Mouse (Mus musculus) hindbrain, embryonic 12.5 days (tissue): Measurements from ENCODE around the gene Tbk1. TPM values are rescaled to one million over a fixed set of nuclear protein-coding genes. Genes with fewer than 3 reads are reported as not detected.

Source experiments
- ATAC-seq: fragments of 200-750 bp; cut with Nextera tagmentation; 2 replicates; pipeline ENCODE4 v1.8.0; 2017; ENCODE audit warnings: moderate TSS enrichment; ENCODE audit not compliant: low FRiP score
- H3K27ac ChIP-seq: fragments of 300-500 bp; sonication (generic); 2 replicates; pipeline ENCODE4 v1.5.1; 2016; ENCODE audit warnings: mild to moderate bottlenecking
- H3K27me3 ChIP-seq: fragments of 300-500 bp; sonication (generic); 2 replicates; pipeline ENCODE4 v1.6.1; 2016; ENCODE audit warnings: mild to moderate bottlenecking
- H3K36me3 ChIP-seq: fragments of 300-500 bp; sonication (generic); 2 replicates; pipeline ENCODE4 v1.6.1; 2016; ENCODE audit warnings: mild to moderate bottlenecking
- H3K4me1 ChIP-seq: fragments of 300-500 bp; sonication (generic); 2 replicates; pipeline ENCODE4 v1.6.1; 2016
- H3K4me2 ChIP-seq: fragments of 300-500 bp; sonication (generic); replicated peaks from 2 replicates; pipeline ENCODE4 v1.6.1; 2016; ENCODE audit warnings: mild to moderate bottlenecking
- H3K4me3 ChIP-seq: fragments of 300-500 bp; sonication (generic); 2 replicates; pipeline ENCODE4 v1.5.1; 2016; ENCODE audit warnings: mild to moderate bottlenecking
- H3K9ac ChIP-seq: fragments of 300-500 bp; sonication (generic); 2 replicates; pipeline ENCODE4 v1.6.1; 2016; ENCODE audit warnings: mild to moderate bottlenecking, moderate library complexity
- H3K9me3 ChIP-seq: fragments of 300-500 bp; sonication (generic); replicated peaks from 2 replicates; pipeline ENCODE4 v1.6.1; 2016; ENCODE audit warnings: mild to moderate bottlenecking
- WGBS: fragments of 180-500 bp; shearing (Covaris S2); methylation state at CpG from one replicate; pipeline ENCODE4 v1.1.7; 2016; 5-methylcytosine and 5-hydroxymethylcytosine counted together
- polyA plus RNA-seq: library from polyadenylated mRNA; unstranded; fragments of >200 nt; fragmentation: Nextera tagmentation; extraction: Ambion mirVana; gene quantifications from 2 replicates; pipeline ENCODE4 v1.2.1, GENCODE M21; 2016

Tbk1 gene
- polyA plus RNA-seq, 1 experiment from 2014 or later = 35.2 TPM

DNA sequence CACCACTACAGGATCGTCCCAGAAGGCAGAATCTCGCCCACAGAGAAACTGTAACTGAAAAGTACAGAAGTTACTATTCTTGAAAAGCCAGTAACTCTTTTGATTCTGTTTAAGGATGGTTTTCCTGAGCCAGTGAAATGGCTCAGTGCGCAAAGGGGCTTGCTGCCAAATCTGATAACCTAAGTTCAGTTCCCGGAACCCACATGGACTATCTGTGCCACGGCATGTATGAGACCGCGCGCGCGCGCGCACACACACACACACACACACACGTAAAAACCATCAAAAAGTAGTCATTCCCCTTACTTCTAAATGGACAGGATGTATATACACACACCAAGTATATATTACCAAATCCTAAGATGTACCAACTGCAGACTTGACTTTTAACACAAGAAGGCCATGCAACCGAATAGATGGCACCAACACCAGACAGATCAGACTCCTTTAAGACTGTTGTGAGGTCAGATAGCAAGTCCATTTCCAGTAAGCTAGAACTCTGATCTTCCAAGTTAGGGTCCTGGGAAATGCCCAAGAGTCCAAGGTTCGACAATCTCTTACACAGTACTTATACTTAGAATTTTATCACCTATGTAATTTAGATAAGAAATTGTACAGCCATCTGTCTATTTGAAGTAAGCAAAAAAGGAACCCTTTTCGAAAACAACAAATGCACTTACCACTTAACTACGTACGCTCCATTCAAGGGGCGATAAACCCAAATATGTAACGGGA, 1.4 kb downstream of the Tbk1 start:
- H3K9ac ChIP-seq = no peak overlapping the region
- ATAC-seq = no peak
- WGBS = 91% methylated on average over 20 of the region's 20 CpGs

DNA sequence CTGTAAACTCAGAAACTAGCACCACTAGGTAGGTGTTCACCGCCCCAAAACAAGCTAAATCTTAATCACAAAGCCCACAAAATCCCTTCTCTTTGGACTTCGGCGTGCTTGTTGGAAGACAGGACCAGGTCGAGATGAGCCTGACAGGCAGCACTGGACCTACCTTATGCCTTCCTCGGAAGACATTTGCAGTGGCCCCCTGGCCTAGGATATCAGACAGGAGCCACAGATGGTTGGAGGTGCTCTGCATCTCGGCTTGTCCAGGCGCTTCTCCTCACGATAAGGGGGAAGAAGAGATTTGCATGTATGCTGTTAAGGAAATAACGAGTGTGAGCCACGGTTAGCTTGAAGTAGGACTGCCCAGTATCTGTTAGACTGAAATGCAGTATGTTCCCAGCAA, 2.6 kb downstream of the Tbk1 start:
- H3K4me3 ChIP-seq = no peak overlapping the region
- peaks cover 12% of the 10 kb centered on the region for H3K4me1 ChIP-seq
- no peak for ATAC-seq
- H3K36me3 ChIP-seq = peaks cover 42% of the 10 kb centered on the region
- H3K9me3 ChIP-seq = no peaks in the 10 kb centered on the region
- H3K4me2 ChIP-seq = no peak overlapping the region
- no peaks in the 10 kb centered on the region for H3K27me3 ChIP-seq
- 96% methylated on average over 10 of the region's 10 CpGs for WGBS
- no peak overlapping the region for H3K27ac ChIP-seq
- no peak overlapping the region for H3K9ac ChIP-seq

More for the DNA sequence above, 1.4 kb downstream of the Tbk1 start:
- H3K4me3 ChIP-seq = peak overlapping the region; percentile 90; the same call in 1 of the 2 replicates
- H3K9me3 ChIP-seq = no peaks in the 10 kb centered on the region
- peaks cover 12% of the 10 kb centered on the region for H3K4me1 ChIP-seq
- H3K36me3 ChIP-seq = peaks cover 46% of the 10 kb centered on the region
- H3K4me2 ChIP-seq = peak overlapping the region; percentile 64
- H3K27me3 ChIP-seq = no peaks in the 10 kb centered on the region
- no peak overlapping the region for H3K27ac ChIP-seq

DNA sequence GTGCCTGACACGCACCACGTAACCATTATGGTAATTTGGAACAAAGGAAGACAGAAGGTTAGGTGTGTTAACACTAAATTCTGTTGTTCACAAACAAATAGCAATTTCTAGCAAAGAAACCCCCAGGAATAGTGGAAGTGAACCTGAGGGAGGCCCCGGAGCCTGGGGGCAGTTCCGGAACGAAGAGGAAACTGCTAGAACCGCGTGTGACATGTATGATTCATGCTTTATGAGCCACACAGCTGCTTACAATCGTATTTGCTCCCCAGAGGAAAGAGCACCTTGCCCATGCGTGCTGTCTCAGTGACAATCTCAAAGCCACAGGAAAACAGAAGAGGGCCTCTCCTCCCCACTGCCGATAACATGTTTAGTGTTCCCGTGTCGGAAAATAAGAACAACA, 3.6 kb downstream of the Tbk1 start:
- no peak overlapping the region for H3K4me3 ChIP-seq
- no peaks in the 10 kb centered on the region for H3K27me3 ChIP-seq
- no peaks in the 10 kb centered on the region for H3K9me3 ChIP-seq
- H3K9ac ChIP-seq = no peak overlapping the region
- peaks cover 45% of the 10 kb centered on the region for H3K36me3 ChIP-seq
- no peak overlapping the region for H3K4me2 ChIP-seq
- no peak for ATAC-seq
- peaks cover 12% of the 10 kb centered on the region for H3K4me1 ChIP-seq
- 97% methylated on average over 12 of the region's 12 CpGs for WGBS
- H3K27ac ChIP-seq = no peak overlapping the region

DNA sequence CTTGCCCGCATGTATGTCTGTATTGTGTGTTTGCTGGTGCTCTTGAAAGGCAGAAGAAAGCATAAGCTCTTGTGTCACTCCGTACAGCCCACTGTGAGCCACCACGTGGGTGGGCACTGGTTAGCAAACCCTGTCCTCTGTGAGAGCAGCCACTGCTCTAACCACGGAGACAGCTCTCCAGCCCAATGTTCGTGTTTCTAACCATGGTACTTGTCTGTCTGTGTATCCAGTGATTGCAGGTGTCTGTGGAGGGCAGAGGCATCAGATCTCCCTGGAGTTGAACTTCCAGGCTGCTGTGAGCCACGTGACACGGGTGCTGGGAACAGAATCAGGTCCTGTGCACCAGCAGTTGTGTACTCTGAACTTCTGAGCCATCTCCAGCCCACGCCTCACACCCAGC, 4.3 kb downstream of the Tbk1 start:
- Histone ChIP-seq H3K4me1 (peaks cover 12% of the 10 kb centered on the region), H3K4me3 (no peak overlapping the region), H3K4me2 (no peak overlapping the region), H3K36me3 (peaks cover 52% of the 10 kb centered on the region), H3K27ac (no peak overlapping the region), H3K27me3 (no peaks in the 10 kb centered on the region), H3K9me3 (no peaks in the 10 kb centered on the region), H3K9ac (no peak overlapping the region)
- 94% methylated on average over 8 of the region's 8 CpGs for WGBS
- no peak for ATAC-seq

DNA sequence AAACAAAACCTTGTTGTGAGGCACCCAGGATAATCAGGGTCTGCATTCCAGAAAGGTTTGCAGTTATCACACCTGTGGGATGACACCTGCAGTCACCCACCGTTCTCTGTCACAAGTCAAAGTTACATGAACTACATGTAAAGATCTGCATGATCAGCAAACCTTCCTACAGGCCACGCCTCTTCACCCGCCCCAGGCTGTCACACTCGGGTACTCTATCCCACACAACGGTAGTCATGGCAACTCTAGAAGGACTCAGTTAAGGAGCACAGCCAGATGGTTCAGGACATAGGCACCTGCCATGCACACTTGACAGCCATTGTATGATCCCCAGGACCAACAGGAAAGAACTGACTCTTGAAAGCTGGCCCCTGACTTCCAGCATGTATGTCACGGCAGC, 5.2 kb downstream of the Tbk1 start:
- Histone ChIP-seq H3K27ac (no peak overlapping the region), H3K27me3 (no peaks in the 10 kb centered on the region), H3K4me1 (peaks cover 12% of the 10 kb centered on the region), H3K9ac (no peak overlapping the region), H3K9me3 (no peaks in the 10 kb centered on the region), H3K4me2 (no peak overlapping the region), H3K4me3 (no peak overlapping the region), H3K36me3 (peaks cover 54% of the 10 kb centered on the region)
- ATAC-seq = no peak
- WGBS = 73% methylated on average over 6 of the region's 6 CpGs

DNA sequence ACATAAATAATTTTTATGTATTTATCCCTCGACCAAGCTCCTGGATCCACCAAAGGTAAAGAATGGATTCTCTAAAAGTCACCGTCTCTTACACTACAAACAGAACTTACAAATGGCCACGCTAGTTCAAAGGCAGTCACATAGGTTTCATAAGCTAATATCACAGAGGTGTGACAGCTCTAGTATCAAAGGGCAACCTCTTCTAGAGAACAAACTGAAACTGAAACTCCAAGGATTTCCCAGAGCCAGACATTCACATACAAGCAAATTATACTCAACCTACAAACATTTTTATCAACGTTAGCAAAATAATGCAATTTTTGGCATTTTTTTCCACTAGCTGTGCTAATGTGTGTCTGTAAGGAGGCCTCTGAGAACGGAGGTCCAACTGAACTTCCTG, 6.2 kb downstream of the Tbk1 start:
- ATAC-seq = no peak

DNA sequence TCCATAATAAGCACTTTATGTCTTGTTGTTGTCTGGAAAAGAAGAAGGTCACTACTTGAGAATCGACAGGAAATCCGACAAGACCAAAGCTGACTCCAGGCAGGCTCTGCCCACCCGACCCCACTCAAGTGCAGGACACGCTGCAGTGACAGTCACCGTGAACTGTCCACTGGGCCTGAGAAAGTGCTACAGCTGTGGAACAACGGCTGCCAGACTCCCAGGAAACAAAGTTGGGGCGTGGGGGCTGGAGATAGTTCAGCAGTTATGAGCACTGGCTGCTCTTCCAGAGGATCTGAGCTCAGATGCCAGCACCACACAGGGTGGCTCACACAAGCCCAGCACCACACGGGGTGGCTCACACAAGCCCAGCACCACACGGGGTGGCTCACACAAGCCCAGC, 10.2 kb downstream of the Tbk1 start:
- whole genome bisulfite sequencing = 88% methylated on average over 9 of the region's 9 CpGs
- Histone ChIP-seq H3K4me2 (no peak overlapping the region), H3K4me3 (no peak overlapping the region), H3K27ac (no peak overlapping the region), H3K27me3 (no peaks in the 10 kb centered on the region), H3K9ac (no peak overlapping the region), H3K9me3 (no peaks in the 10 kb centered on the region), H3K4me1 (no peaks in the 10 kb centered on the region), H3K36me3 (peaks cover 61% of the 10 kb centered on the region)
- ATAC-seq = no peak

More for the DNA sequence above, 6.2 kb downstream of the Tbk1 start:
- H3K4me2 ChIP-seq = no peak overlapping the region
- H3K4me1 ChIP-seq = peaks cover 6% of the 10 kb centered on the region
- no peak overlapping the region for H3K4me3 ChIP-seq
- no peak overlapping the region for H3K27ac ChIP-seq
- 98% methylated on average over 5 of the region's 5 CpGs for WGBS
- H3K36me3 ChIP-seq = peaks cover 64% of the 10 kb centered on the region
- H3K27me3 ChIP-seq = no peaks in the 10 kb centered on the region
- H3K9me3 ChIP-seq = no peaks in the 10 kb centered on the region
- H3K9ac ChIP-seq = no peak overlapping the region

DNA sequence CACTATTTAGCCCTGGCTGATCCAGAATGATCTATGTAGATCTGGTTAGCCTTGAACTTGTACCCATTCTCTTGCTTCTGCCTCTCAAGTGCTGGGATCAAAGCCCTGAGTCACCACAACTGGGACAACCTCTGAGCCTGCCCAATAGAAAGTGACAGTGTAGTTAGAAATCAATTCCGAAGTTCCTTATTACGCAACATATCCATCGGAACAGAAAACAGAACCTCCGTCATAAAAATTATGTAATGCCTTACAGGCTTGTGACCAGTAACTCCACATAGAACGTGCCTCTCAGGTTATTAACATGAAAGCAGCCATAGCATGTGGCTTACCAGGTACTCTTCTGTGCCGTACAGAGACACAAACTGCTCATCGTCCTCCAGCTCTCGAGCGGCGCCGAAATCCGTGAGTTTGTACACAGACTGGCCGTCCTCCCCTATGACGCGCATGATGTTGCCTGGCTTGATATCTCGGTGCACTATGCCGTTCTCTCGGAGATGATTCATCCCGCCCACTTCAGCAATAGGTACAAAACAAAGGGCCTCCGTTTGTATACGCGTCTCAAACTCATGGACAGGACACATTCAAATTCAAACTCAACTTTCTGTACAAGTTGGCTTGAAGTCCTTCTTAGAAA, 15.0 kb downstream of the Tbk1 start:
- H3K9me3 ChIP-seq = no peaks in the 10 kb centered on the region
- H3K27ac ChIP-seq = no peak overlapping the region
- ATAC-seq = no peak
- 96% methylated on average over 22 of the region's 22 CpGs for WGBS
- H3K27me3 ChIP-seq = no peaks in the 10 kb centered on the region
- no peak overlapping the region for H3K4me3 ChIP-seq
- no peak overlapping the region for H3K4me2 ChIP-seq
- H3K4me1 ChIP-seq = peaks cover 15% of the 10 kb centered on the region
- H3K36me3 ChIP-seq = peaks cover 51% of the 10 kb centered on the region
- no peak overlapping the region for H3K9ac ChIP-seq

DNA sequence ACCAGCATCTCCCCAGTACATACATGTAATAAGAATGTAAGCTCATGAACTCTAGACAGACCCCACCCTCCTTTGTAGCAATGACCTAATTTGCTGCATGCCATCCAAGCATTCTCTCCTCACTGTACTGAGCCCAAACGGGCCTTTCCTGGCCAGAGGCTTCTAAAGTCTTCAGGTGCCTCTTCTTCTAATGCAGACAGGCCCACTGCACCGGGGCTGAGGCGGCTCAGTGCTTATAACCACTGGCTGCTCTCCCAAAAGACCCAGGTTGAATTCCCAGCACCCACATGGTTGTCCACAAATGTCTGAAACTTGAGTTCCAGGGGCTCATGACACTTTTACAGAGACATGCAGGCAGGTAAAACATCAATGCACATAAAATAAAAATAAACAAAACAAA, 15.6 kb downstream of the Tbk1 start:
- H3K27me3 ChIP-seq = no peaks in the 10 kb centered on the region
- H3K4me1 ChIP-seq = peaks cover 15% of the 10 kb centered on the region
- no peaks in the 10 kb centered on the region for H3K9me3 ChIP-seq
- peaks cover 46% of the 10 kb centered on the region for H3K36me3 ChIP-seq
- H3K9ac ChIP-seq = no peak overlapping the region
- 93% methylated on average over 3 of the region's 3 CpGs for WGBS
- H3K27ac ChIP-seq = no peak overlapping the region
- no peak overlapping the region for H3K4me2 ChIP-seq
- H3K4me3 ChIP-seq = no peak overlapping the region
- no peak for ATAC-seq

DNA sequence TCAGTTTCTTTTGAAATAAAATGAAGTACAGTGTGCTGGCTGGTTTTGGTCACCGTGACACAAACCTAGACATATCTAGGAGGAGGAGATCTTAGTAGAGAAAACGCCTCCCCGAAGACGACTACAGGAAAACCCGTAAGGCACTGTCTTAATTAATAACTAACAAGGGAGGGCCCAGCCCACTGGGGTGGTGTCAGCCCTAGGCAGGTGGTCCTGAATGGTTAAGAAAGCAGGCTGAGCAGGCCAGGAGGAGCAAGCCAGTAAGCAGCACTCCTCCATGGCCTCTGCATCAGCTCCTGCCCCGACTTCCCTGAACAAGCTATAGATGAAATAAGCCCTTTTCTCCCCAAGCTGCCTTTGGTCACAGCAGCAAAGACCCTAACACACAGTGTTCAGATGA, 16.8 kb downstream of the Tbk1 start:
- Histone ChIP-seq H3K4me2 (no peak overlapping the region), H3K9me3 (no peaks in the 10 kb centered on the region), H3K4me1 (peaks cover 15% of the 10 kb centered on the region), H3K9ac (no peak overlapping the region), H3K4me3 (no peak overlapping the region), H3K27me3 (no peaks in the 10 kb centered on the region), H3K27ac (peak overlapping the region; percentile 55; the same call in 1 of the 2 replicates), H3K36me3 (peaks cover 45% of the 10 kb centered on the region)
- no peak for ATAC-seq
- WGBS = 77% methylated on average over 6 of the region's 6 CpGs

DNA sequence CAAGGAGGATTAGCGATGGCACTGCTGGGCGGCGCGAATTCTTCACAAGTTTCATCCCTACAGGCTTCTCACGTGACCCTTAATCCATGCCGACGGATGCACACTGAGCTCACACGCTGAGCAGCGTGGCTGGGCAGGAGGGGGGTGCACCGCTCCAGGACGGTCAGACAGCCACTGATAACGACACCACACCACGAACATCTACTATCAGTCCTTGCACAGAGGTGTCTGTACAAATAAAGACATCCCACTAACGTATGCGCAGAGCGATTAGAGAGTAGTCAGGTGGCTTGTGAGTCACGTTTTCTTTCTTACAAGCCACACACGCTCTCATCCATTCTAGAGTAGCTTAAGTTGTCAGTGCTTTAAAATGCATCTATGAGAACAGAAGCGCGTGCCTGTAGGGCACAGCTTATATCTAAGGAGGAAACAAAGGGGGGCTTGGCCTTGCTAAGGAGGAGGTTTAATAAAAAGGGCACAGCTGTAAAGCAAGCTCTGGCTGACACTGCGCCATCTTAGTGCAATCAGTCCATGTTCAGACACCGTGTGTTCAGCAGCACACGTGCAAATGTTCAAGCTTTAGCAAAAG, 17.5 kb downstream of the Tbk1 start:
- Histone ChIP-seq H3K4me1 (peaks cover 15% of the 10 kb centered on the region), H3K27me3 (no peaks in the 10 kb centered on the region), H3K27ac (peak overlapping the region; percentile 55), H3K9ac (0 out of 2 replicates have a peak overlapping the region, but pooled peaks have one; percentile 18), H3K9me3 (no peaks in the 10 kb centered on the region), H3K4me2 (peak overlapping the region; percentile 41), H3K36me3 (peaks cover 45% of the 10 kb centered on the region), H3K4me3 (0 out of 2 replicates have a peak overlapping the region, but pooled peaks have one; percentile 11)
- 12% methylated on average over 23 of the region's 23 CpGs for WGBS
- ATAC-seq = peak; percentile 79

DNA sequence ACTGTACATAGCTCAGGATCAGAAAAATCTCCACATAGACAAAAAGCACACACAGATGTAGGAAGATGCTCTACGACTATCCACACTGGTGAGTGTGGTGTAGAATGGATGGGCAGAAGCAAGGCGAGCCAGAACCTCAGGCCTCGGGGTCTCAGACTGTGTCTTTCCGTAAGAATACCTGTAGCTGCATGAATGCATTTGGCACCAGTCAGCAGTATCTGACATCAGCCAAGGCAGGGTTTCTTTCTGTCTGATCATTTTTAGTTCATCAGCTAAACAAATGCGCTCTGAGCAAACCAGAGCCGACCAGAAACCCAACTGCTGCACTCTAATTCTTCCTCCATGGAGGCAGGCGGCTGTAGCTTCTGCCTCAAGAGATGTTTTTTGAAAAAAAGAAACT, 18.1 kb downstream of the Tbk1 start:
- peak overlapping the region; percentile 41 for H3K4me2 ChIP-seq
- 77% methylated on average over 7 of the region's 7 CpGs for WGBS
- H3K27ac ChIP-seq = peak overlapping the region; percentile 55
- H3K36me3 ChIP-seq = peaks cover 49% of the 10 kb centered on the region
- H3K27me3 ChIP-seq = no peaks in the 10 kb centered on the region
- no peaks in the 10 kb centered on the region for H3K9me3 ChIP-seq
- no peak overlapping the region for H3K4me3 ChIP-seq
- H3K4me1 ChIP-seq = peaks cover 15% of the 10 kb centered on the region
- no peak for ATAC-seq
- H3K9ac ChIP-seq = no peak overlapping the region
